Mouse (Mus musculus): Measurements from ENCODE around the gene Hhat. TPM values are rescaled to one million over a fixed set of nuclear protein-coding genes. Genes with fewer than 3 reads are reported as not detected.

Hhat gene
- polyA plus RNA-seq, 1 experiment from 2014 or later = 1.5 TPM

Other genes with a start within 250 kb of the Hhat start
- 0.93 and 1.2 TPM in 2 replicates for gene Sertad4, start 84.5 kb upstream of the Hhat start, polyA plus RNA-seq (2015; fragmentation: Nextera tagmentation; extraction: Ambion mirVana)